13 mouse cellular contexts compared by ENCODE assay signal in genomic region chr11:35977096-35977495, GRCm38 (mm10). TPM values are rescaled to one million over a fixed set of nuclear protein-coding genes. Genes with fewer than 3 reads are reported as not detected.
A peak's percentile ranks its signal among the peaks of the same experiment; 100 is the strongest.
DNase-seq lines count a peak whose midpoint lies in the region; ATAC-seq lines count a peak whose summit lies in the region.
"Had no signal": no experiment of that assay in that cellular context is flagged by ENCODE, and none has a peak within 500 bp of the region (broad histone marks: within the 10 kb centered on the region; RNA-seq: fewer than 3 reads in every experiment).

No protein-coding gene starts in this region.

- H3K4me1 ChIP-seq in forebrain, embryonic 10.5 days, result peaks cover 84% of the 10 kb centered on the region
- H3K4me1 ChIP-seq in forebrain, embryonic 11.5 days (replicated peaks; ENCODE audit: control insufficient read depth, insufficient read depth, low read length), result peaks cover 30% of the 10 kb centered on the region; the same call in 1 of the 2 replicates
- H3K4me1 ChIP-seq in lung, embryonic 15.5 days, result peaks cover 21% of the 10 kb centered on the region
- peaks cover 29% of the 10 kb centered on the region for H3K4me1 ChIP-seq in hindbrain, embryonic 16.5 days (ENCODE audit: control insufficient read depth, insufficient read depth, low read depth, low read length)
- peaks cover 9% of the 10 kb centered on the region; the same call in 1 of the 2 replicates for H3K4me1 ChIP-seq in neural tube, embryonic 14.5 days (ENCODE audit: control insufficient read depth, insufficient read depth, low read length)
- H3K4me1 ChIP-seq in heart, embryonic 11.5 days (ENCODE audit: control insufficient read depth, insufficient read depth, low read length), result peaks cover 6% of the 10 kb centered on the region; the same call in 1 of the 2 replicates

- H3K27me3 ChIP-seq in forebrain, embryonic 10.5 days (ENCODE audit: poor library complexity, severe bottlenecking), result peaks cover 52% of the 10 kb centered on the region
- peaks cover 4% of the 10 kb centered on the region for H3K27me3 ChIP-seq in forebrain, embryonic 11.5 days (ENCODE audit: control insufficient read depth, insufficient read depth, low read length)
- H3K27me3 ChIP-seq in lung, embryonic 15.5 days, result peaks cover 36% of the 10 kb centered on the region
- no peaks in the 10 kb centered on the region for H3K27me3 ChIP-seq in hindbrain, embryonic 16.5 days (replicated peaks; ENCODE audit: control insufficient read depth, insufficient read depth, low read length)
- no peaks in the 10 kb centered on the region for H3K27me3 ChIP-seq in neural tube, embryonic 14.5 days (ENCODE audit: control insufficient read depth, insufficient read depth, low read length)
- peaks cover 34% of the 10 kb centered on the region for H3K27me3 ChIP-seq in heart, embryonic 11.5 days (ENCODE audit: control insufficient read depth, insufficient read depth, low read length)

- H3K9ac ChIP-seq in forebrain, embryonic 11.5 days (ENCODE audit: low read length), result no peak overlapping the region
- 0 out of 2 replicates have a peak overlapping the region, but pooled peaks have one; percentile 6 for H3K9ac ChIP-seq in lung, embryonic 15.5 days
- peak overlapping the region; percentile 40; the same call in 1 of the 2 replicates for H3K9ac ChIP-seq in hindbrain, embryonic 16.5 days (ENCODE audit: low read depth, low read length)
- H3K9ac ChIP-seq in neural tube, embryonic 14.5 days (replicated peaks; ENCODE audit: low read depth, low read length), result no peak overlapping the region
- H3K9ac ChIP-seq in heart, embryonic 11.5 days (ENCODE audit: low read depth, low read length), result no peak overlapping the region
- H3K9ac ChIP-seq: heart, embryonic 15.5 days; liver, embryonic 12.5 days had no signal

- H3K9me3 ChIP-seq in forebrain, embryonic 10.5 days, result no peaks in the 10 kb centered on the region
- H3K9me3 ChIP-seq in forebrain, embryonic 11.5 days (ENCODE audit: control insufficient read depth, low read length), result no peaks in the 10 kb centered on the region
- no peaks in the 10 kb centered on the region for H3K9me3 ChIP-seq in lung, embryonic 15.5 days
- no peaks in the 10 kb centered on the region for H3K9me3 ChIP-seq in hindbrain, embryonic 16.5 days (ENCODE audit: control insufficient read depth, low read length)
- no peaks in the 10 kb centered on the region for H3K9me3 ChIP-seq in neural tube, embryonic 14.5 days (ENCODE audit: control insufficient read depth, low read length)
- H3K9me3 ChIP-seq in heart, embryonic 11.5 days (replicated peaks; ENCODE audit: control insufficient read depth, low read length), result no peaks in the 10 kb centered on the region
- H3K9me3 ChIP-seq: heart, embryonic 15.5 days; liver, embryonic 12.5 days had no signal

- H3K4me2 ChIP-seq in forebrain, embryonic 11.5 days (ENCODE audit: low read depth, low read length, severe bottlenecking), result no peak overlapping the region
- H3K4me2 ChIP-seq in lung, embryonic 15.5 days, result peak overlapping the region; percentile 89
- H3K4me2 ChIP-seq in hindbrain, embryonic 16.5 days (ENCODE audit: low read length), result peak overlapping the region; percentile 91
- H3K4me2 ChIP-seq in neural tube, embryonic 14.5 days (ENCODE audit: low read depth, low read length), result peak overlapping the region; percentile 18; the same call in 1 of the 2 replicates
- H3K4me2 ChIP-seq in heart, embryonic 11.5 days, result no peak overlapping the region
- H3K4me2 ChIP-seq: heart, embryonic 15.5 days; liver, embryonic 12.5 days had no signal

- 37% methylated on average over 6 of the region's 6 CpGs for WGBS in forebrain, embryonic 10.5 days
- 49% methylated on average over 6 of the region's 6 CpGs for WGBS in forebrain, embryonic 11.5 days
- WGBS in lung, embryonic 15.5 days, result 54% methylated on average over 6 of the region's 6 CpGs
- WGBS in hindbrain, embryonic 16.5 days, result 50% methylated on average over 6 of the region's 6 CpGs
- 58% methylated on average over 6 of the region's 6 CpGs for WGBS in neural tube, embryonic 14.5 days
- WGBS in heart, embryonic 11.5 days (ENCODE audit: insufficient replicate concordance), result 65% methylated on average over 6 of the region's 6 CpGs

- peak overlapping the region; percentile 67 for H3K27ac ChIP-seq in forebrain, embryonic 10.5 days
- no peak overlapping the region for H3K27ac ChIP-seq in forebrain, embryonic 11.5 days (ENCODE audit: low read depth, low read length)
- peak overlapping the region; percentile 34; the same call in 1 of the 2 replicates for H3K27ac ChIP-seq in lung, embryonic 15.5 days
- H3K27ac ChIP-seq in hindbrain, embryonic 16.5 days (ENCODE audit: low read depth, low read length), result peak overlapping the region; percentile 37; the same call in 1 of the 2 replicates
- peak overlapping the region; percentile 23; the same call in 1 of the 2 replicates for H3K27ac ChIP-seq in neural tube, embryonic 14.5 days (ENCODE audit: low read depth, low read length)
- H3K27ac ChIP-seq in heart, embryonic 11.5 days (ENCODE audit: low read depth, low read length), result no peak overlapping the region
- H3K27ac ChIP-seq: heart, embryonic 15.5 days; liver, embryonic 12.5 days had no signal

- no peak for ATAC-seq in forebrain, embryonic 11.5 days (replicated peaks; ENCODE audit: low FRiP score)
- no peak for ATAC-seq in lung, embryonic 15.5 days (ENCODE audit: borderline replicate concordance, extremely low read depth, low FRiP score, low TSS enrichment)
- no peak for ATAC-seq in hindbrain, embryonic 16.5 days
- no peak for ATAC-seq in neural tube, embryonic 14.5 days (ENCODE audit: low read depth)
- ATAC-seq in heart, embryonic 11.5 days (replicated peaks; ENCODE audit: insufficient number of reproducible peaks, low FRiP score, low TSS enrichment), result no peak
- ATAC-seq: liver, embryonic 12.5 days had no signal

- H3K4me3 ChIP-seq in forebrain, embryonic 10.5 days, result peak overlapping the region; percentile 26
- no peak overlapping the region for H3K4me3 ChIP-seq in forebrain, embryonic 11.5 days (ENCODE audit: low read depth, low read length)
- H3K4me3 ChIP-seq in lung, embryonic 15.5 days, result peak overlapping the region; percentile 10; the same call in 1 of the 2 replicates
- no peak overlapping the region for H3K4me3 ChIP-seq in hindbrain, embryonic 16.5 days (ENCODE audit: low read length)
- no peak overlapping the region for H3K4me3 ChIP-seq in neural tube, embryonic 14.5 days (ENCODE audit: low read depth, low read length)
- no peak overlapping the region for H3K4me3 ChIP-seq in heart, embryonic 11.5 days (ENCODE audit: low read depth, low read length)
- H3K4me3 ChIP-seq: heart, embryonic 15.5 days; liver, embryonic 12.5 days had no signal

- no peaks in the 10 kb centered on the region for H3K36me3 ChIP-seq in forebrain, embryonic 10.5 days (replicated peaks)
- no peaks in the 10 kb centered on the region for H3K36me3 ChIP-seq in forebrain, embryonic 11.5 days (ENCODE audit: control insufficient read depth, insufficient read depth, low read length)
- H3K36me3 ChIP-seq in lung, embryonic 15.5 days, result no peaks in the 10 kb centered on the region
- no peaks in the 10 kb centered on the region for H3K36me3 ChIP-seq in hindbrain, embryonic 16.5 days (ENCODE audit: control insufficient read depth, insufficient read depth, low read length)
- no peaks in the 10 kb centered on the region for H3K36me3 ChIP-seq in neural tube, embryonic 14.5 days (ENCODE audit: control insufficient read depth, insufficient read depth, low read length)
- H3K36me3 ChIP-seq in heart, embryonic 11.5 days (ENCODE audit: control insufficient read depth, insufficient read depth, low read length), result no peaks in the 10 kb centered on the region
- H3K36me3 ChIP-seq: heart, embryonic 15.5 days; liver, embryonic 12.5 days had no signal

- no peak for DNase-seq in forebrain, embryonic 10.5 days (ENCODE audit: extremely low spot score, low spot score)
- DNase-seq in forebrain, embryonic 11.5 days (ENCODE audit: low spot score), result no peak
- no peak for DNase-seq in lung, postnatal 14 days
- no peak for DNase-seq in layer of hippocampus, postnatal 36 days
- DNase-seq: gastrocnemius, postnatal 10 days; thymus, adult 18-20 months had no signal

RNA-seq across cellular contexts. Expression of gene Wwc1, which starts 3.2 kb away (rescaled TPM):
- 4.2 and 4.9 TPM in 2 replicates for polyA plus RNA-seq in forebrain, embryonic 10.5 days (2016; fragmentation: Nextera tagmentation; extraction: Ambion mirVana)
- polyA plus RNA-seq in forebrain, embryonic 11.5 days (2014; fragmentation: Nextera tagmentation; extraction: Ambion mirVana), result 10.6 and 15.9 TPM in 2 replicates
- polyA plus RNA-seq in lung, embryonic 15.5 days (2015; fragmentation: Nextera tagmentation; extraction: Ambion mirVana), result 16.2 and 16.7 TPM in 2 replicates
- 6.4 and 7.8 TPM in 2 replicates for polyA plus RNA-seq in hindbrain, embryonic 16.5 days (2015; fragmentation: Nextera tagmentation; extraction: Ambion mirVana)
- polyA plus RNA-seq in neural tube, embryonic 14.5 days (2014; fragmentation: Nextera tagmentation; extraction: Ambion mirVana), result 6.0 and 7.2 TPM in 2 replicates
- 100 to 1,000 TPM; 103 to 104 TPM for total RNA-seq in layer of hippocampus, postnatal 36 days (2021)
- polyA plus RNA-seq in heart, embryonic 11.5 days (2014; fragmentation: Nextera tagmentation; extraction: Ambion mirVana), result 2.5 and 2.9 TPM in 2 replicates
- total RNA-seq: megakaryocyte-erythroid progenitor cell, adult 5-6 weeks had no signal

Comparison
In these comparisons a context has a peak if more than half of its experiments do, and no peak if none do; other contexts are left out.
1. H3K27ac ChIP-seq: peak in forebrain, embryonic 10.5 days (single experiment), lung, embryonic 15.5 days (single experiment), hindbrain, embryonic 16.5 days (single experiment) and neural tube, embryonic 14.5 days (single experiment); none in forebrain, embryonic 11.5 days (single experiment) and heart, embryonic 11.5 days (single experiment).
2. H3K4me3 ChIP-seq: peak in forebrain, embryonic 10.5 days (single experiment) and lung, embryonic 15.5 days (single experiment); none in forebrain, embryonic 11.5 days (single experiment), hindbrain, embryonic 16.5 days (single experiment), neural tube, embryonic 14.5 days (single experiment) and heart, embryonic 11.5 days (single experiment).
3. H3K4me2 ChIP-seq: peak in lung, embryonic 15.5 days (single experiment), hindbrain, embryonic 16.5 days (single experiment) and neural tube, embryonic 14.5 days (single experiment); none in forebrain, embryonic 11.5 days (single experiment) and heart, embryonic 11.5 days (single experiment).
4. H3K9ac ChIP-seq: peak in lung, embryonic 15.5 days (single experiment) and hindbrain, embryonic 16.5 days (single experiment); none in forebrain, embryonic 11.5 days (single experiment), neural tube, embryonic 14.5 days (single experiment) and heart, embryonic 11.5 days (single experiment).